Mouse (Mus musculus): ENCODE measurements around the gene Olfr31.

Olfr31 gene

GRCm38 (mm10) chr14:14322528-14322927, at the start of gene Olfr31:
Olfr31 (plus strand) TSS chr14:14322828.
- no peak for DNase-seq (ENCODE audit: low spot score)

- no peak for DNase-seq (ENCODE audit: low spot score)
These were observed 28.2 kb upstream of the Olfr31 start for GRCm38 (mm10) chr14:14294426-14294825.

GRCm38 (mm10) chr14:14308938-14309337, 13.7 kb upstream of the Olfr31 start:
- DNase-seq (ENCODE audit: low spot score): no peak

- no peak for DNase-seq (ENCODE audit: low spot score)
These were observed 13.2 kb upstream of the Olfr31 start for GRCm38 (mm10) chr14:14309416-14309815.

- DNase-seq (ENCODE audit: low spot score): peak; percentile 90
These were observed 22.7 kb downstream of the Olfr31 start for GRCm38 (mm10) chr14:14345113-14345871.

- peak; percentile 80 for DNase-seq (ENCODE audit: low spot score)
These were observed 23.6 kb downstream of the Olfr31 start, which contains the start of gene Il3ra for GRCm38 (mm10) chr14:14345948-14346812. Il3ra (plus strand) TSS chr14:14346275.

GRCm38 (mm10) chr14:14346813-14347100, 24.1 kb downstream of the Olfr31 start:
- no peak for DNase-seq (ENCODE audit: low spot score)

GRCm38 (mm10) chr14:14347151-14347835, 24.7 kb downstream of the Olfr31 start:
- DNase-seq (ENCODE audit: low spot score): no peak

- DNase-seq (ENCODE audit: low spot score): no peak
These were observed 25.4 kb downstream of the Olfr31 start for GRCm38 (mm10) chr14:14347836-14348621.

- DNase-seq (ENCODE audit: low spot score): no peak
These were observed 26.2 kb downstream of the Olfr31 start for GRCm38 (mm10) chr14:14348674-14349401.

GRCm38 (mm10) chr14:14349485-14350262, 27.0 kb downstream of the Olfr31 start:
- no peak for DNase-seq (ENCODE audit: low spot score)

- DNase-seq (ENCODE audit: low spot score): no peak
These were observed 27.9 kb downstream of the Olfr31 start for GRCm38 (mm10) chr14:14350263-14351147.

GRCm38 (mm10) chr14:14351148-14351455, 28.5 kb downstream of the Olfr31 start:
- DNase-seq (ENCODE audit: low spot score): no peak

- DNase-seq (ENCODE audit: low spot score): no peak
These were observed 29.3 kb downstream of the Olfr31 start for GRCm38 (mm10) chr14:14351721-14352590.

GRCm38 (mm10) chr14:14352606-14353005, 30.0 kb downstream of the Olfr31 start:
- DNase-seq (ENCODE audit: low spot score): no peak

GRCm38 (mm10) chr14:14353081-14353732, 30.6 kb downstream of the Olfr31 start:
- DNase-seq (ENCODE audit: low spot score): no peak

GRCm38 (mm10) chr14:14353740-14354510, 31.3 kb downstream of the Olfr31 start:
- no peak for DNase-seq (ENCODE audit: low spot score)

All from yolk sac, embryonic 10.5 days (tissue).